Mouse (Mus musculus) lung, postnatal 4 days (tissue): ENCODE data around the gene Simc1.

ENCODE experiments used
- DNase-seq, 2 experiments: peaks; one replicate each; pipeline ENCODE4 v3.0.0; 2021

Gene Simc1

DNA sequence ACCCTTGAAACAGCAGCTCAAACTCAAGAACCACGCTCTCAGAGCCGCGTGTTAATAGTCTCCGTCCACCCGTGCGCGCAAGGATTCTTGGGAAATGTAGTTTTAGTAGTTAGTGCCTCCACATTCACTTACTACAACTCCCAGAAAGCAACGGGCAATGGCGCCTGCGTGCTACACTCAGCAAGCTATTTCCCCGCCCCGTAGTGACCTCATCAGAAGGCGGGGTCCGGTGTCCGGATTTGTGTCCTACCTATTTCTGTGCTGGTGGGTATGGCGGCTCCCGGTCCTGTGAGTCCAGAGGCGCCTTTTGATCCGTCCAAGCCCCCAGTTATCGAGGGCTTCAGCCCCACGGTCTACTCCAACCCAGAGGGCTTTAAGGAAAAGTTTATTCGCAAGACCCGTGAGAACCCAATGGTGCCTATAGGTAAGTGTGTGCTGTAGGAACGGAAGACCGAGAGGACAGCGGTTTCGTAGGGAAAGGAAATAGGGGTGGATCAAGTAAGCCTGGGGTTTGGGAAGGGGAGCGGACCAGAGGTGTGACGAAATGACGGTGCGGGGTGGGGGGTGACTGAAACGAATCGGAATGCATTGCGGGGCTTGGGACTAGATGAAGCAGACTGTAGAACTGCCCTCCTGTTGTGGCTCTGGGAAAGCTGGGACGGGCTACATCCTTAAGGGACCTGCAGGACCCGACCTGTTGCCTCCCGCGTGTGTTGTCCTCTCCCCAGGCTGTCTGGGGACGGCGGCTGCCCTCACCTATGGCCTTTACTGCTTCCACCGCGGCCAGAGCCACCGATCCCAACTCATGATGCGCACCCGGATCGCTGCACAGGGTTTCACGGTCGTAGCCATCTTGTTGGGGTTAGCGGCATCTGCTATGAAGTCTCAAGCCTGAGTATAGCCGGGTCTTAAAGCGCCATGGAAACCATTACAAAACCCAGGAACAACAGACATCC, 86.7 kb downstream of the Simc1 start, which contains the start of the genes Nop16 and Higd2a:
Gene Nop16, minus strand, starts transcription at position 95 of the 956 bp plus-strand sequence.
Gene Higd2a, plus strand, starts transcription at position 212 of the 956 bp plus-strand sequence.
- peak; percentile 96 to 97 for DNase-seq

DNA sequence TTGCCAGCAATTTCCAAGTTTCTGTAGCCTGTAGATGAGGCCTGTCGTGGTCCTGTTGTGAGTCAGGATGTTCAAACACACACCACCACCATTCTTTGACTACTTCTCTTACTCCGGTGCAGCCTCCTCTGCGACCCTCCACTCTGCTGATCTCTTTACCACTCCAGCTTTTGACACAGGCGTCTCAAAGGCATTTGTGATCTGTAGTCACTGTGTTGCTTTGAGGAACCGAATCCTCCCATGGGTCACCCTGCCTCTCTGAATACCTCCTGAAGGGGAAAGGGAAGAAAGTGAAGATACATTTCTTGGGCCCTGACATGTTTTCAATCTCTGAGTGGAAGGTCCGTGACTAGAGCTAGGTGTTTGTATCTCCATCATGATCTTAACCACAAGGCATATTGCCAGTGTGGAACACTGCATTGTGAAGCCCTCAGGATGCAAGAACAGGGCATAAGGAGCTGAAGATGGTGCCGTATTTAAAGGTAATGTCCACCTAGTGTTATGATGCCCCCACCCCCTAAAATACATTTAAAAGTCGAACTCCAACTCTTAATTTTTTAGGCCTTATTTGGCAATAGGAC, 88.3 kb downstream of the Simc1 start:
- DNase-seq = no peak

DNA sequence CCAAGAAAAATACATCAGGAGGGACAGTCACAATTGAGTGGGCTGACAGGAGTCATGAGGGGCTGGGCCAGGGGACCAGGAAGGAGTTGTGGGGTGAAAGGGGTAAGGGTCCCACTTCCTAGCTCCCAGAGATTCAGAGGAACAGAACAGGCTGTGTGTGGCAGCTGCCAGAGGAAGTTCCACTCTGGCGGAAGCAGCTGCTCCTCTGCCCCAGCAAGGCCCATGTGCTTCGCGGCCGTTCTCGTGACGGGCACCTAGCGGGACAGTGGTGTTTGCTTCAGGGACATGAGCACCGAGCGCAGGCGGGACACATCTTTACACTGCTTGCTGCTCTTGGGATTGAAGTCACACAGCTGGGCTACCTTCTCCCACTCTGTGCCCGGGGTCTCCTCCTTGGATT, 90.0 kb downstream of the Simc1 start:
- peak in 1 of 2 experiments; percentile 29 for DNase-seq

DNA sequence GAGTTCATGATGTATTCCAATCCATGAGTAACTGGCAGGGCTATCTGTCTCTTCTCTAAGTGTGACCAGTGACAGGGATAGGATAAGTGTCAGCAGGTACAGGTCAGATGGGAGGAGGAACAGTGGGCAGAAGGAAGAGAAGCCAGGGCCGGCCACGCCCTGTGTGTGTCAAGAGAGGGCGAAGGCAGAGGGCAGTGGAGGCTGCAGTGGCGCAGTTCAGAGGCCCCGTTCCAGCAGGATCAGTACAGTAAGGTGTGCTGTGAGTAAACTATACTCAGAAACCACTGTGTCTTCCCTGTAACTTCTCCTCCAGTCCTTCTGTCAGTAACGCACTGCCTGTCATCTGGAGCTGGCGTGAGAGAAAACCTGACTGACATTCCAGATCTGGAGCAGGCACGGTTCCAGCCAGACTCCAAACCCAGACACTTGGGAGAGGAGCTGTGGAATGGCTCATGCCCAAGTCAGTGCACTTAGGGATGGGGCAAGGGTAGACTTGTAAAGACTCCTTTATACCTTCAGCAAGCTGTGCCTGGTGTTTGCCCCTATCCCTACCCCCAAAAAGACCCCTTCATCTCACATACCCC, 92.6 kb downstream of the Simc1 start:
- DNase-seq = no peak

DNA sequence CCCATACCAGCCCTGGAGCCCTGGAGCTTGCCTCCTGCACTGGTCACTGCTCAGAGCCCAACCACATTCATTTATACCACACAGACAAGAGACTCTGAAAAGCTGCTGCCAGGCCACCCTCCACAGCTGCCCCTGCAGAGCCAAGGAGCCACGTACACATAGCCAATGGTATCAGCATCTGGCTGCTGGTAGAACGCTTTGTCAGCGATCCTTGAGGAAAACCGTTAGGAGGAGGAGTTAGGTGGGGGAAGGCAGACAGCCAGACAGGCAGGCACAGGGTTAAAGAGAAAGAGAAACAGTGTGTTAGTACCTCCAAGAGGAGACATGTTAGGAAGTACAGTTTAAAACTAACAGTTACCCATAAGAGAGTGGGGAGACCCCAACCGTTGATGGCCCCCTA, 93.3 kb downstream of the Simc1 start:
- DNase-seq = no peak

DNA sequence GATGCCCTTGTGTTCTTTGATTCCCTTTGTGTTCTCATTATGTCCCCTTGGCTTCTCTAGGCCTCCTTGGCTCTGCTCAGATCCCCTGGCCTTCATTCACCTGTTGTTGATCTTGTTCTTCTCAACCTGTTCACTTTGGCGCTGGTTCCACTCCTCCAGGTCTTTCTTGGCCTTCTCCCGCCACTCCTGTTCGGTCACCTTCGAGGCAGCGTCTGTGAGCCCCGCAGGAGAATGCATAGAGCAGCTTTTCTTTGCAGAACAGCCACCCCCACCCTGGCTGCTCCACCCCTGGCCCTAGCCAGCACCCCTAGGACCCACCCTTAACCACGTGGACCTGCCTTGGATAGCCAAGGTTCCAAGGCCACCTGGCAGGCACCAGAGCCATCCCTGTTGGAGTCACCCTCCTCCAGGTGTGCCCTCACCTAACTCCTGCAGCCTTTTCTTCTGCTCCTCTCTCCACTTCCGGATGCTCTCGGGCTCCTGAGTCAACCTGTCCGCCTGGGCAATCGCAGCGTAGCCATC, 95.1 kb downstream of the Simc1 start:
- no peak for DNase-seq
